Mouse (Mus musculus): ENCODE data around the gene Lzts2. TPM values are rescaled to one million over a fixed set of nuclear protein-coding genes. Genes with fewer than 3 reads are reported as not detected.

Lzts2 gene
- 68.8 and 68.9 TPM in 2 replicates for polyA plus RNA-seq (2015; fragmentation: Nextera tagmentation; extraction: Ambion mirVana)

DNA sequence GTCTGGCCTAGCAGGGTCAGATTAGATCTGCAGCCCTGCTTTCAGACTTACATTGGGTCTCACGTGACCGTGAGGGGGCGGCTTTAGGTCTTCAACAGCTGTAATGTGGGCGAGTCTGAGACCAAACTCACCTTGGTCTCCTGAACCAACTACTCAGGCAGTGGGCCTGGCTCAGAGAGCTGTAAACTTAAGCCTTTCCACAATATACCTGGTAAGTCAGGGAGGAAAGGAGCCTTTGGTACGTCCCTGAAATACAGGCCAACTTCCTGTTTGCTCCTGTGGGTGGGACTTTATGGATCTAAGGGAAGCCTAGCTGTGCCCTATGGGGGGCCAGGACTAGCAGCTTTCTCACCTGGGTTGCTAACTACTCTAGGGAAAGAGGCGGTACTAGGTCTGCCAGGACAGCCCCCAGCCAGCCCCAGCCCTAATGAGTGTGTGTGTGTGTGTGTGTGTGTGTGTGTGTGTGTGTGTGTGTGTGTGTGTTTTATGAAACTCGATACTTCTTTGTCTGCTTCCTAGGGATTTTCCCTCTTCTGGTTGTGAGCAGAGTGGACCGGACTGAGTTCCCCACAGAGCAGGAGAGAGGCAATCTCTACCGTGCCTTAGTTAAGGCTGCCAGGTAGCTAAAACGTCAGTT, at the start of gene Lzts2:
Lzts2 (plus strand) TSS at position 80 of the 637 bp plus-strand sequence.
- no peak for ATAC-seq (ENCODE audit: low FRiP score, low read depth)
- Histone ChIP-seq H3K4me1 (peaks cover 56% of the 10 kb centered on the region), H3K27me3 (no peaks in the 10 kb centered on the region), H3K9ac (peak within 1 kb of the TSS; percentile 77), H3K4me3 (peak within 1 kb of the TSS; percentile 79), H3K9me3 (no peaks in the 10 kb centered on the region), H3K27ac (peak within 1 kb of the TSS; percentile 99), H3K36me3 (peaks cover 29% of the 10 kb centered on the region), H3K4me2 (replicated peaks) (peak within 1 kb of the TSS; percentile 91)
- WGBS = 3% methylated on average over 10 of the region's 10 CpGs

DNA sequence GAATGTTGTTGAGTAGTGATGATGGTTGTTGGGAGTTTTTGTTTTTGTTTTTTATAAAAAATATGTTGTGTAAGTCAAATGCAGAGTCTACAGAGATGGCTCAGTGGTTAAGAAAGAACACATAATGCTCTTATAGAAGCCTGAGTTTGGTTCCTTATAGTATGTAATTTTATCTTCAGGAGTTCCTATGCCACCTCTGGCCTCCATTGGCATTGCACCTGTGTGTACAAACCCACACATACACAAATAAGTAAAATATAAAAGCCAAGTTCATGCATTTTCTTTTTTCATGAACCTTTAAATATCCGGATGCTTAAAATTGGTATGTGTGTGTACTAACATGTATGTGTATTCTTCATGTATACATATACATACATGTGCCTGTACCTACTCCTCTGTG, 48.2 kb upstream of the Lzts2 start:
- Histone ChIP-seq H3K4me1 (no peaks in the 10 kb centered on the region), H3K4me2 (replicated peaks) (no peak overlapping the region), H3K27me3 (no peaks in the 10 kb centered on the region), H3K36me3 (peaks cover 83% of the 10 kb centered on the region), H3K27ac (no peak overlapping the region), H3K9me3 (no peaks in the 10 kb centered on the region), H3K9ac (no peak overlapping the region), H3K4me3 (no peak overlapping the region)
- 95% methylated on average over 1 of the region's 1 CpGs for WGBS
- ATAC-seq (ENCODE audit: low FRiP score, low read depth) = no peak

DNA sequence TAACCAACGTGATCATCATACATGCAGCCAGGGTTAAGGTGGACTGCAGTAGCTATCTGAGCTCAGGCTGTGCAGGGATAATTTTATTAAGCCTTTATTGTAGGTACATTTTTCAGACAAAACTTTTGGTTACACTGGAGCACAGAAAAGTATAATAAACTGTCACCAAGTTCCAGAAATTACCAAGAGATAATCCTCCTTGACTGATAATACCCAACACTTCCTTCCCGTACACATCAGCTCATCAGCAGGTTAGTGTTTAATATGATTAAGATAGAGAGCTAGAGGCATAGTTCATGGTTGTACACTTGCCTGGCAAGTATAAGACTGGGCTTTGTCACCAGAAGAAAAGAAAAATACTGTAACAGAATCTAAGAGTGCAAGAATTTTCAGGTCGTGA, 45.9 kb upstream of the Lzts2 start:
- Histone ChIP-seq H3K27me3 (no peaks in the 10 kb centered on the region), H3K9ac (no peak overlapping the region), H3K27ac (no peak overlapping the region), H3K9me3 (no peaks in the 10 kb centered on the region), H3K4me1 (no peaks in the 10 kb centered on the region), H3K4me2 (replicated peaks) (no peak overlapping the region), H3K36me3 (peaks cover 89% of the 10 kb centered on the region), H3K4me3 (no peak overlapping the region)
- WGBS = 78% methylated on average over 3 of the region's 3 CpGs
- no peak for ATAC-seq (ENCODE audit: low FRiP score, low read depth)

DNA sequence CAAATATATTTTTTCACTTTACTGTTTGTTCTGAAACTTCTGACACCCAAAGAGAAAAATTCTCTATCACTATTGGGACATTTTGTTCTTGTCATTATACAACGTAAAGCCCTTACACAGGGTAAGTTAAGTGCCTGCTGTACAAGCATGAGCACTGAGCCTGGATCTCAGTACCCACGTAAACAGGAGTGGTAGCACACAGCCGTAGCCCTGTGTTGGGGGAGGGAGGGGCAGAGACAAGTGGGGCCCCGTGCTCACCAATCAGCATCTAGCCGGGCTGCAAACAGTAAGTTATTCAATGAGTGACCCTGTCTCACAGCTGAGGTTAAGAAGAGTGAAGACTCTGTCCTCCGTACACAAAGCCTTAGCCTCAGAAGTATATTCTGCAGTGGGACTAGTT, 37.6 kb upstream of the Lzts2 start:
- Histone ChIP-seq H3K9me3 (no peaks in the 10 kb centered on the region), H3K27me3 (no peaks in the 10 kb centered on the region), H3K36me3 (peaks cover 93% of the 10 kb centered on the region), H3K27ac (no peak overlapping the region), H3K4me3 (no peak overlapping the region), H3K4me1 (no peaks in the 10 kb centered on the region), H3K4me2 (replicated peaks) (no peak overlapping the region), H3K9ac (no peak overlapping the region)
- WGBS = 80% methylated on average over 6 of the region's 6 CpGs
- ATAC-seq (ENCODE audit: low FRiP score, low read depth) = no peak

DNA sequence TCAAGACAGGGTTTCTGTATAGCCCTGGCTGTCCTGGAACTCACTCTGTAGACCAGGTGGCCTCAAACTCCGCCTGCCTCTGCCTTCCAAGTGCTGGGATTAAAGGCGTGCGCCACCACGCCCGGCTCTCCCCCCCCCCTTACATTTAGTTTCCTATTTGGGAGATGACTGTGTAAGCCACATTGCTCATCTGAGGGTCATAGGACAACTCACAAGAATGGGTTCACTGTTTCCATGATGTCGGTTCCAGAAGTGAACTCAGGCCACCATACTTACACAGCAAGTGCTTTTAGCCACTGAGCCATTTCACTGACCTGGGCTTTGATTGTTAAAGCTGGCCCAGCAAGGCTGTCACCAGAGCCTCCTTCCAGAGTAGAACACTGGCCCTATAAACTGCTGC, 37.1 kb upstream of the Lzts2 start:
- no peaks in the 10 kb centered on the region for H3K4me1 ChIP-seq
- no peak overlapping the region for H3K9ac ChIP-seq
- H3K27ac ChIP-seq = no peak overlapping the region
- H3K27me3 ChIP-seq = no peaks in the 10 kb centered on the region
- H3K4me2 ChIP-seq (replicated peaks) = no peak overlapping the region
- no peak for ATAC-seq (ENCODE audit: low FRiP score, low read depth)
- no peak overlapping the region for H3K4me3 ChIP-seq
- peaks cover 93% of the 10 kb centered on the region for H3K36me3 ChIP-seq
- WGBS = 92% methylated on average over 6 of the region's 6 CpGs
- H3K9me3 ChIP-seq = no peaks in the 10 kb centered on the region

DNA sequence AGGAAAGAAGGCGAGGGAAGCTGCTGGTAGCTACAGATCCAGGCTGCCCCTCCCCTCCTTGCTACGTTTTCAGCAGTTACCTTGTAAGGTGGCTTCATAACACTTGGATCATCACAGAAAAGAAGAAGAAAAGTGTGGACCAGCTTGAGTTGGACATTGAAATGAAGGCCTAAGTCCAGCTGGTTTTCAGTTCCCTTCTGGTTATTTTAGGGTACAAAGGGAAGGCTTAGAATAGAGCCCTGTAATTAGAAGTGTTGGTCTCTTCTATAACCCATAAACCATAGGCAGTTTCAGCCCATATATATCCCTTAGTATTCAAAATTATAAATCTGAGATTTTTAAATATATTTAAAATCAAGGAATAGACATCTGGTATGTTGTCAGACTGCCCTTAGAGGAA, 33.4 kb upstream of the Lzts2 start:
- H3K27me3 ChIP-seq = no peaks in the 10 kb centered on the region
- H3K4me2 ChIP-seq (replicated peaks) = no peak overlapping the region
- 76% methylated on average over 2 of the region's 2 CpGs for WGBS
- no peaks in the 10 kb centered on the region for H3K9me3 ChIP-seq
- no peaks in the 10 kb centered on the region for H3K4me1 ChIP-seq
- peaks cover 66% of the 10 kb centered on the region for H3K36me3 ChIP-seq
- H3K4me3 ChIP-seq = no peak overlapping the region
- H3K27ac ChIP-seq = no peak overlapping the region
- ATAC-seq (ENCODE audit: low FRiP score, low read depth) = no peak
- no peak overlapping the region for H3K9ac ChIP-seq

DNA sequence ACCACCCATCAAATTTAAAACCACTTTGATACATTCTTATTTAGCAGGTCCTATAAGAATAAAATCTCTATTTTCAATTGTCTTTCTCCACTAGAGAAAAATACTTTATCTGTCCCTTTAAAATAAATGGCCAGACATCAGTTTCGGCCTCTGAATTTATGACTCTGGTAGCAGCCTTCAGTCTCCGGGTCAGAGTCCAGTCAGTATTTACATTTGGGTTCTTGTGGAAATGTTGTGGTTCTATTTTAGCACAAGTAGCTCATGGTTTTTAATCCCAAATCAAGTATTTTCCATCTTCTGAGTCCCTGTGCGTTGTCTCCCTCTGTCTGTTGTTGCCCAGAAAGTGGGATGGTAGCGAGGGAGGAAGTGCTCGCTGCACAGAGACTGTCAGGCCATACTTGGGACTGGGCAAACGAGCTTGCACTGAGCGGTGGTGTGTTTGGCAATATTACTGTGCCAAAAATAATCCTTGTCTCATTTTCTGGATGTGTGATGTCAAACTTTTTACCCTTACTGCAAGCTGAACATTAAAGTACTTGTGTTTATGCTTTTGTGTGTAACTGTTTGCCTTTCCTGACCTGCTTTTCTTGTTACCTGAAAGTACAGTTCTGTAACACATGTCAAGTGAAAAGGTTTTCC, 31.6 kb upstream of the Lzts2 start:
- WGBS = 82% methylated on average over 7 of the region's 7 CpGs

DNA sequence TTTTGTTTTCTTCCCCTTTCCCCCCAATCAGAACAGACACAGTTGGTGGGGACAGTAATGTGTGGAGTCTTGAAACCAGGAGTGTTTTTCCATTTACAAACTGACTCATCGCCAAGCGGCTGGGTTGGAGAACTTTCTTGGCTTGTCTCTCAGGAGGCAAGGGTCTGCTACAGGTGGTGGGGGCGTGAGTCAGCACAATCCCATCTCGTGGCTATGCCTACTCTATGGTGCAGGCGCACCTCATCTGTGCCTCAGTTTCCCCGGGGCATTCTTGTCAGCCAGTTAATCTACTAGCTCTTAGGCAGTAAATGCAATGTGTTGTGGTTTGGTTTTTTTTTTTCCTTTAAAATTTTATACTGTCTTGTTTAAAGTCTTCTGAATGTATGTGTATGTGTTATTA, 30.8 kb upstream of the Lzts2 start:
- no peak overlapping the region for H3K4me2 ChIP-seq (replicated peaks)
- no peak overlapping the region for H3K4me3 ChIP-seq
- H3K9ac ChIP-seq = no peak overlapping the region
- peaks cover 4% of the 10 kb centered on the region; the same call in 1 of the 2 replicates for H3K4me1 ChIP-seq
- no peaks in the 10 kb centered on the region for H3K27me3 ChIP-seq
- no peak overlapping the region for H3K27ac ChIP-seq
- peaks cover 40% of the 10 kb centered on the region for H3K36me3 ChIP-seq
- no peak for ATAC-seq (ENCODE audit: low FRiP score, low read depth)
- H3K9me3 ChIP-seq = no peaks in the 10 kb centered on the region
- 85% methylated on average over 6 of the region's 6 CpGs for WGBS

More for the DNA sequence above, 31.6 kb upstream of the Lzts2 start:
- Histone ChIP-seq H3K36me3 (peaks cover 48% of the 10 kb centered on the region), H3K27ac (no peak overlapping the region), H3K9me3 (no peaks in the 10 kb centered on the region), H3K9ac (no peak overlapping the region), H3K4me3 (no peak overlapping the region), H3K4me1 (no peaks in the 10 kb centered on the region), H3K4me2 (replicated peaks) (no peak overlapping the region), H3K27me3 (no peaks in the 10 kb centered on the region)
- no peak for ATAC-seq (ENCODE audit: low FRiP score, low read depth)

DNA sequence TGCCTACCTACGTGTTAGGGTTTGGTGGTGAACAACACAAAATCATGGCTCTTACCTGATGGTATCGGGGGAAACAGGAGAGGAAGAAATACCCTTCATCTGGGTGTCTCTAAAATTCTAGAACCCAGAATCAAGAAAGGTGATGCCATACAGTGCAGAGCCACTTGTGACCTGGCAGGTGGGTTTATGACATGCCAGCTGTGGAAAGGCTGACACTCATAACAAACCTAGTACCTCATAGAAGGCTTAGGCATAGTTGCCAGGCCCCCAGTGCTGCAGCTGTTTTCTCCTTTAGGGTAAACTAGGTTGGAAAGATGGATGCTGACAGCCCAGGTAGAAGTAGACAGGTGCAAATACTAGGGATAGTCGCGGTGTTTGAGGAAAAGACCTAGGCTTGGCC, 29.8 kb upstream of the Lzts2 start:
- Histone ChIP-seq H3K9me3 (no peaks in the 10 kb centered on the region), H3K4me2 (replicated peaks) (no peak overlapping the region), H3K4me1 (peaks cover 8% of the 10 kb centered on the region), H3K27ac (no peak overlapping the region), H3K36me3 (peaks cover 31% of the 10 kb centered on the region), H3K27me3 (no peaks in the 10 kb centered on the region), H3K9ac (no peak overlapping the region), H3K4me3 (no peak overlapping the region)
- WGBS = 96% methylated on average over 4 of the region's 4 CpGs
- ATAC-seq (ENCODE audit: low FRiP score, low read depth) = no peak

DNA sequence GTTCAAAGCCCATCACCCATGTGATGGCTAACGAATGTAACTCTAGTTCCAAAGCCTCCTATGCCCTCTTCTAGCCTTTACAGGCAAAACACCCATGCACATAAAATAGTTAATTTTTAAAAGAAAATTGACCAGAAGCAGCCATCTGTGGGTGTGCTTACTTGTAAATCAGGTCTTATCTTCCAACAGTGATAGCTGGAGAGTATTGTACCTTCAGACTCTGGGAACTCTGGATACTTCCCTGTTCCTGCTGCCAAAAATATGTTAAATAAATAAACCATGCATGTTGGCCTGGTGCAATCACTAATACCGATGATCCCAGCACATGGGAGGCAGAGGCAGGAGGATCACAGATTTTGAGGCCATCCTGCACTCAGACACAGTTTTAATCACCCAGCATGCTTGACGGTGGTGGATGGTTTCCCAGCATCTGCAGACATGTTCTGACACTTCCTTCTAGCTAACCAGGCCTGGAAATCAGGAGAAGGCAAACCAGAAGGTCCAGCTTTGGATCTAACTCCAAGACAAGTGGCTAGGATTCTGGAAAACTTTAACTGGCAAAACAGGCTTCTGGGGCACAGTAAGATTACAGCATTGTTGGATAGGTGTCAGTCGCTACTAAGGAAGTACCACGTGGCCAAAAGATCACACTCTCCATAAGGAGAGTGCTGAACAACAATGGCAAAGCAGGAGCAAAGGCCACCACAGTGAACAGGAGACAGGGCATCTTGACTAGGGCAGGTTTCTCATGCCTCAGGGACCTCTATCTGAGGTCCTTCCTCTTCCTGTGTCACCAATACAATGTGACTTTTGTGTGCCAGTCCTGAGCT, 28.8 kb upstream of the Lzts2 start:
- Histone ChIP-seq H3K27ac (no peak overlapping the region), H3K9ac (no peak overlapping the region), H3K4me2 (replicated peaks) (no peak overlapping the region), H3K27me3 (no peaks in the 10 kb centered on the region), H3K36me3 (peaks cover 24% of the 10 kb centered on the region), H3K9me3 (no peaks in the 10 kb centered on the region), H3K4me3 (no peak overlapping the region), H3K4me1 (peaks cover 17% of the 10 kb centered on the region)
- WGBS = 58% methylated on average over 5 of the region's 5 CpGs
- ATAC-seq (ENCODE audit: low FRiP score, low read depth) = no peak

DNA sequence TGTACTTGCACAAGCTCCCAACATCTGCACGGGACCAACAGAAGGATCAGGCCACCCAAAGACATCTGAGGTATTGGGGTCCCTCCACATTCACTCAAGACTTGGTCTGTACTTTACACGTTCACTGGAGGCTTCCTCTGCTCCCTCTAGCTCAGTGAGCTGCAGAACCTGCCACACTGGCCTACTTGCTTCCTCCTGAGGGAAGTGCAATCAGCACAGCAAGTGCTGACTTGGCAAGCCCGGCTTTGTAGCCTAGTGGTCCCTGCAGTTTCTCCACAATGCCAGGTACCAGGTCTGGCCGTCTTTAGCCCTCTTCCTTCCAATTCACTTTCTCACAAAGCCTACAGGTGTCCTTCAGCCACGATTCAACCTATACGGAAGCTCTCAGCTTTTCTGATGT, 27.2 kb upstream of the Lzts2 start:
- no peak for ATAC-seq (ENCODE audit: low FRiP score, low read depth)
- WGBS = 68% methylated on average over 6 of the region's 6 CpGs
- no peaks in the 10 kb centered on the region for H3K9me3 ChIP-seq
- no peaks in the 10 kb centered on the region for H3K27me3 ChIP-seq
- no peak overlapping the region for H3K4me3 ChIP-seq
- H3K4me1 ChIP-seq = peaks cover 24% of the 10 kb centered on the region
- H3K4me2 ChIP-seq (replicated peaks) = no peak overlapping the region
- peaks cover 11% of the 10 kb centered on the region for H3K36me3 ChIP-seq
- H3K9ac ChIP-seq = no peak overlapping the region
- H3K27ac ChIP-seq = no peak overlapping the region

DNA sequence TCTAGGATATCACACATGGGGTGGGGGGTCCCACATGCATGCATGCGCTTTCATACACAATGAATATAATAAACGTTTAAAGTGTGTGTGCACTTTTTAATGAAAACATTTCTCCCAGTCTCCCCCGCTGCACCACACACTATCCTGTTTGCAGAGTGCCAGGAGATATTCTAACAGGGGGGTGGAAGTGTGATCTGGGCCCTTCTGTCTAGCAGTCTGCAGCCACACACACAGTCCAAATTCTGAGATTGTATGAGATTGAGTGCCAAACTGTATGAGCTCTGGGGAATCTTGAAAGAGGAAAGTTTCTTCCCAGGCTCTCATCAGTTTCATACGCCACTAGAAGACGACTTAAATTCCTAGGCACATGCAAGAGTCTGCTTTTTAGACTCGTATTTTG, 26.4 kb upstream of the Lzts2 start:
- no peaks in the 10 kb centered on the region for H3K27me3 ChIP-seq
- 68% methylated on average over 6 of the region's 6 CpGs for WGBS
- H3K36me3 ChIP-seq = peaks cover 11% of the 10 kb centered on the region
- H3K4me3 ChIP-seq = no peak overlapping the region
- no peak overlapping the region for H3K27ac ChIP-seq
- H3K9ac ChIP-seq = no peak overlapping the region
- H3K4me2 ChIP-seq (replicated peaks) = no peak overlapping the region
- peaks cover 29% of the 10 kb centered on the region for H3K4me1 ChIP-seq
- ATAC-seq (ENCODE audit: low FRiP score, low read depth) = no peak
- no peaks in the 10 kb centered on the region for H3K9me3 ChIP-seq
